Mouse (Mus musculus) cerebellum, adult 2 months (tissue): ENCODE measurements around the gene Adamts17. TPM values are rescaled to one million over a fixed set of nuclear protein-coding genes. Genes with fewer than 3 reads are reported as not detected.

ENCODE experiments used
- DNase-seq, 2 experiments: peaks; one replicate each; pipeline ENCODE4 v3.0.0; 2021
- H3K27ac ChIP-seq: fragments of 200-500 bp; 2 replicates; pipeline ENCODE4 v1.5.1; 2012; ENCODE audit warnings: low read length, control low read depth, inconsistent platforms; ENCODE audit not compliant: insufficient read depth
- H3K27me3 ChIP-seq: fragments of 200-500 bp; 2 replicates; pipeline ENCODE4 v1.6.1; 2012; ENCODE audit warnings: inconsistent platforms, mild to moderate bottlenecking, low read length, moderate library complexity; ENCODE audit not compliant: control insufficient read depth, insufficient read depth
- H3K4me1 ChIP-seq: fragments of 200-500 bp; 2 replicates; pipeline ENCODE4 v1.6.1; 2011; ENCODE audit warnings: low read length; ENCODE audit not compliant: control insufficient read depth, insufficient read depth
- H3K4me3 ChIP-seq: fragments of 200-500 bp; replicated peaks from 2 replicates; pipeline ENCODE3; 2011; ENCODE audit warnings: mild to moderate bottlenecking, low read depth, low read length, control low read depth; ENCODE audit not compliant: insufficient read depth
- CTCF ChIP-seq: fragments of 200-500 bp; IDR thresholded peaks from 2 replicates; pipeline ENCODE4 v1.5.1; 2011; ENCODE audit warnings: low read depth, mild to moderate bottlenecking, control low read depth, low read length, moderate library complexity, borderline replicate concordance; ENCODE audit not compliant: insufficient read depth
- POLR2A ChIP-seq: fragments of 200-500 bp; IDR thresholded peaks from 2 replicates; pipeline ENCODE4 v1.6.1; 2011; ENCODE audit warnings: low read length, control low read depth, borderline replicate concordance; ENCODE audit not compliant: insufficient read depth
- WGBS: fragments of 180-500 bp; shearing (Covaris S2); methylation state at CpG from one replicate; pipeline ENCODE4 v1.1.7; 2018; 5-methylcytosine and 5-hydroxymethylcytosine counted together
- polyA plus RNA-seq: library from polyadenylated mRNA; depleted of rRNA; stranded (reverse); fragments of >200 nt; gene quantifications from 2 replicates; pipeline ENCODE4 v1.2.3, GENCODE M21; 2012

The Adamts17 gene
- polyA plus RNA-seq, 1 experiment: 1.5 TPM

GRCm38 (mm10) chr7:66905941-66906340 is 66.4 kb downstream of the Adamts17 start:
- H3K27me3 ChIP-seq: no peaks in the 10 kb centered on the region
- no peak for DNase-seq
- H3K4me3 ChIP-seq: no peak overlapping the region
- peaks cover 8% of the 10 kb centered on the region for H3K4me1 ChIP-seq
- 88% methylated on average over 4 of the region's 4 CpGs for WGBS
- TF ChIP-seq CTCF (no peak), POLR2A (no peak)
- H3K27ac ChIP-seq: no peak overlapping the region

DNA sequence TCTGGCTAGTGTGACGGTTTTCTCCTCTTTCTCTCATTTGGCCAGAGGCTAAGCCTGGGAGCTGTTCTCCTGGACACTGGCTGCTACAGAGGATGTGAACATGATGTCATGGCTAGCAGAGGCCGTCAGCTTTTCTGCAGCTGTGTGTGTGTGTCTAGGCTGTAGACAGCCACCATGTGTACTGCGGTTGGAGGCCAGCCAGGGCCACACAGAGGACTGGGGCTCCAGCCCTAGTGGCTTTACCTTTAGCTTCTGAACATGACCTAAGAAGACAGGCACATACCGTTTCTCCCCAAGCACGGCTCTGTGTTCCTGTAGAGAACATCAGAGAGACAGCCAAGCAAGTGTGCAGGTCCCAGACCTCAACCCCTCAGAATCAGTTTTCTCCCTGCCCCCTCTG is 73.3 kb downstream of the Adamts17 start:
- no peak for DNase-seq
- H3K27ac ChIP-seq: no peak overlapping the region
- 51% methylated on average over 5 of the region's 5 CpGs for WGBS
- no peaks in the 10 kb centered on the region for H3K27me3 ChIP-seq
- no peak for TF ChIP-seq POLR2A
- TF ChIP-seq CTCF: no peak
- H3K4me1 ChIP-seq: no peaks in the 10 kb centered on the region
- no peak overlapping the region for H3K4me3 ChIP-seq

DNA sequence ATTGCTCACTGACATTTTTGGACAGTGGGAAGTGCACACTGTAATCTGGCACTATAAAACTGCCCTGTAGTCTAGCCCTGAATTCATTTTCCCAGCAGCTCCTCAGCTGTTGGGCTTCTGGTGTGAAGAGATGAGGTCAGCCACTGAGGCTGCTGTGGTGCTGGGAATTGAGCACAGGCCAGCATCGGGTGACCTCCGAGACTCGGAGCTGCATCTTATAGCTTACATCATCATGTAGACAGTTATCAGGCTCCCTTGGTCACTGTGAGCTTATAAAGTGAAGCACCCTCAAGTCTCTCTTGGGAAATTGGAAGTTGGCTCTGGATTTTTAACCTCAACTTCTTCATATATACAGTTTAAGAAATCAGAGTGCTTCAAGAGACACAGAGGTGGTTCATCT is 84.1 kb downstream of the Adamts17 start:
- Histone ChIP-seq H3K27me3 (no peaks in the 10 kb centered on the region), H3K4me3 (no peak overlapping the region), H3K4me1 (no peaks in the 10 kb centered on the region), H3K27ac (no peak overlapping the region)
- no peak for TF ChIP-seq POLR2A
- TF ChIP-seq CTCF: no peak
- 96% methylated on average over 3 of the region's 3 CpGs for WGBS
- DNase-seq: no peak

DNA sequence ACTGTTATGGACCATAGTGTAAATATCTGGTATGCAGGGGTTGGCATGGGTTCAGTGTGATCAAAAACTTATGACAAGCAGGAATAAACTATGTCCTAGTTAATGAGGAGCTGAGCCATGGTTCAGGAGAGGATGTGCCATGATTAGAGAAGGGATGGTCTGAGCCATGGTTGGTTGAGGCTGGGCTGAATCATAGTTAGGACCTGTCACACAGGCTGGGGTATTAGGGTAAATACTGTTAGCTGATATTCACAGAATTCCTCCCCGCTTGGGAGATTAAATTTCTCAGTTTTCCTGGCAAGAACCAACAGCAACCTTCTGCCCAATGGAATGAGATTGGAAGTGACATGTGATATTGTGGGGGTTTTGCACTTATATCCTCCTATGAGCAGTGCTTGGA is 84.6 kb downstream of the Adamts17 start:
- WGBS: 94% methylated on average over 1 of the region's 1 CpGs
- no peak for TF ChIP-seq CTCF
- no peak for TF ChIP-seq POLR2A

GRCm38 (mm10) chr7:66929263-66929662 is 89.7 kb downstream of the Adamts17 start:
- TF ChIP-seq POLR2A: no peak
- TF ChIP-seq CTCF: no peak
- Histone ChIP-seq H3K4me3 (no peak overlapping the region), H3K27ac (no peak overlapping the region), H3K4me1 (no peaks in the 10 kb centered on the region), H3K27me3 (0 out of 2 replicates have a peak, but pooled peaks cover 1% of the 10 kb centered on the region)
- DNase-seq: peak in 1 of 2 experiments; percentile 12
- 8% methylated on average over 6 of the region's 6 CpGs for WGBS

More for the DNA sequence above, 84.6 kb downstream of the Adamts17 start:
- H3K27ac ChIP-seq: no peak overlapping the region
- DNase-seq: no peak
- H3K4me1 ChIP-seq: no peaks in the 10 kb centered on the region
- H3K27me3 ChIP-seq: no peaks in the 10 kb centered on the region
- H3K4me3 ChIP-seq: no peak overlapping the region

- Histone ChIP-seq H3K27me3 (0 out of 2 replicates have a peak, but pooled peaks cover 1% of the 10 kb centered on the region), H3K4me3 (no peak overlapping the region), H3K27ac (no peak overlapping the region), H3K4me1 (no peaks in the 10 kb centered on the region)
- no peak for TF ChIP-seq POLR2A
- DNase-seq: no peak
- 100% methylated on average over 1 of the region's 1 CpGs for WGBS
Measured at GRCm38 (mm10) chr7:66931291-66931690, 91.8 kb downstream of the Adamts17 start.

- 0 out of 2 replicates have a peak, but pooled peaks cover 1% of the 10 kb centered on the region for H3K27me3 ChIP-seq
- DNase-seq: no peak
- no peaks in the 10 kb centered on the region for H3K4me1 ChIP-seq
- 59% methylated on average over 4 of the region's 4 CpGs for WGBS
- H3K27ac ChIP-seq: no peak overlapping the region
- TF ChIP-seq CTCF (no peak), POLR2A (no peak)
- H3K4me3 ChIP-seq: no peak overlapping the region
Measured at GRCm38 (mm10) chr7:66933251-66933650, 93.7 kb downstream of the Adamts17 start.

DNA sequence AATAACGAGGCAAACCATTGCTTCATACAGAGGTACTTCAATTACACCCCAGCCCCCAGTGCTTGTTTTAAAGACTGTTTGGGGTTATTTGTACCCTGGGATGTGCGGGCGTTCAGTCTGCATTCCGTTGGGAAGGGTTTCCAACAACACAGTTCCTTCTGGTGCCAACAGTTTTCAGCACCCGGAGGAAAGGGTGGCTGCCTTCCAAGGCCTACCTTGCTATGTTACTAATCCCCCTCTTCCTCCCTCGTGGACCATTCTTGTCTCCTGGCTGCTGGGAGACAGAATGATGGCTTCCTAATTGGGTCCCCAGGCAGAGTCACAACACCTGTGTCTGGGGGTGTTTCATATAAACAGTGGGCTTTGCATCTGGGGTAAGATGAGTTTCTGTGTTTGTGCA is 94.5 kb downstream of the Adamts17 start:
- no peak overlapping the region for H3K4me3 ChIP-seq
- TF ChIP-seq POLR2A: no peak
- no peak for TF ChIP-seq CTCF
- H3K27ac ChIP-seq: no peak overlapping the region
- no peaks in the 10 kb centered on the region for H3K4me1 ChIP-seq
- WGBS: 31% methylated on average over 6 of the region's 6 CpGs
- H3K27me3 ChIP-seq: 0 out of 2 replicates have a peak, but pooled peaks cover 1% of the 10 kb centered on the region
- DNase-seq: no peak

- WGBS: 75% methylated on average over 6 of the region's 6 CpGs
- Histone ChIP-seq H3K27ac (no peak overlapping the region), H3K4me3 (no peak overlapping the region), H3K4me1 (no peaks in the 10 kb centered on the region), H3K27me3 (peaks cover 1% of the 10 kb centered on the region; the same call in 1 of the 2 replicates)
- TF ChIP-seq CTCF: no peak
- no peak for TF ChIP-seq POLR2A
- DNase-seq: no peak
Measured at GRCm38 (mm10) chr7:66935041-66935440, 95.5 kb downstream of the Adamts17 start.
